Mouse (Mus musculus) liver, embryonic 14.5 days (tissue): ENCODE data around the gene Pigu.

ENCODE experiments used
- CTCF ChIP-seq: IDR thresholded peaks from 2 replicates; pipeline ENCODE4 v1.5.1; 2016; ENCODE audit warnings: antibody characterized with exemption, low read depth, control low read depth
- EP300 ChIP-seq: IDR thresholded peaks from 2 replicates; pipeline ENCODE4 v1.6.1; 2016; ENCODE audit warnings: antibody characterized with exemption, low read depth

- TF ChIP-seq CTCF (no peak), EP300 (no peak)
These were observed 61.8 kb downstream of the Pigu start for GRCm38 (mm10) chr2:155295453-155295852.
